Mouse (Mus musculus): Measurements from ENCODE around the gene Rgl1.

The Rgl1 gene

DNA sequence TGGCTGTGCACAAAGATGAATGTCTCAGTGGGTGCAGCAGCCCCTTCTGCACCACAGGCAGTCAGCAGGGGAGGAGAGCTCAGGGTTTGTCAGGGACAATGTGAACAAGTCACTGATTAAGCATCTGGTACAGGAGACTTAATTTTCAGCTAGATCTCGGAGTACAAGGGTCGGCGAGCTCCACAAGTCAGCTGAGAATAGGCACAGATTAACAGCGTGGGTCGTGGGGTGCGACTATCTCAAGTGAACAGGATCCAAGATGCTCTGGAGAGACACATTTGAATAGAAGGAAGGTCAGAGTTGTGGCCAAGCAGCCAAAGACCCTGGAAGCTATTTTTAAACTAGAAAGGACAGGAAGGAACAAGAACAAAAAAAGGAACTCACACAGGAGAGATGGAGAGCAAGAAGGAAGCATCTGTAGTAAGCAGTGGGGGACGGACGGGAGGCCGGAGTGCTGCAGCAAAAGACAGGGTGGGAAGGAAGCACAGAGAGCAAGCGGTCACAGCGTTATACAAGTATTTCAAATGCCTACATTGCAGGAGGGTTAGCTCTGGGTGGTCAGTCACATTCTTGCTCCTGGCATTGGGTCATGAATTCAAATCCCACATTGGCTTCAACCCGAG, 153.5 kb downstream of the Rgl1 start:
- no peak for DNase-seq

DNA sequence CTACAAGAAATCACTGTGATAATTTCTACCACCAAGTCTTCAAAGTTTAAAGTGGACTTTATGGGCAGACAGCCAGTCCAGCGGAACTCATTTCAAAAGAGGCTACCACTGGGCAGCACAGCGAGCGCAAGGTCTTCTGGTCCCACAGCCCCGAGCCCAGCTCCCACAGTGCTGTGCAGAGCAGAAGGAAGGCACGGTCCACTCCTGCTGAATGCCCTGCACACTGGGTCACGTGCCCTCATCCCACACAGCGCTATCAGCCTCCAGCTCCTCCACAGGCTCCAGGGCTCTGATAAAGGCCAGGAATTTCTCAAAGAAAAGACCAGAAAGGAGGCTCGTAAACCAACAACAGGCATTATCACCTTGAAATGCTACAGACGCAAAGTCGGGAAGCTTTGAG, 156.6 kb downstream of the Rgl1 start:
- DNase-seq: no peak

DNA sequence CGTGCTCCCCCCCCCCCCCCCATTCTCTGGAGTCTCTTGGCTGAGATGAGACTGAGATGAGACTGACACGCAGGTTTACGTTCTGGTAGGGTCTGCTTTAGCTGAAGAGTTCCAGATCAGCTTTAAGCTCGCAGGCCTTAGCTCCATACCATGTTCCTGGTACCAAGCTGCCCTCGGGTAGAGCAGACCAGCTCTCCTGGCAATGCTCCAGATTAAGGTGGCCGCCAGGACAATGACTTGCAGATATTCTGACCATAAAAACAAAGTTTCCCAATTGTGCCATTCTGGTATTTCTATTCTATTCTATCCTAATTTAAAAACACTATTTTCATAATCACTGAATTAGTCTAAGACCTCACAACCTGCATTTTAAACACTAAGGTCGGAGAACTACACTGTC, 157.1 kb downstream of the Rgl1 start:
- no peak for DNase-seq

DNA sequence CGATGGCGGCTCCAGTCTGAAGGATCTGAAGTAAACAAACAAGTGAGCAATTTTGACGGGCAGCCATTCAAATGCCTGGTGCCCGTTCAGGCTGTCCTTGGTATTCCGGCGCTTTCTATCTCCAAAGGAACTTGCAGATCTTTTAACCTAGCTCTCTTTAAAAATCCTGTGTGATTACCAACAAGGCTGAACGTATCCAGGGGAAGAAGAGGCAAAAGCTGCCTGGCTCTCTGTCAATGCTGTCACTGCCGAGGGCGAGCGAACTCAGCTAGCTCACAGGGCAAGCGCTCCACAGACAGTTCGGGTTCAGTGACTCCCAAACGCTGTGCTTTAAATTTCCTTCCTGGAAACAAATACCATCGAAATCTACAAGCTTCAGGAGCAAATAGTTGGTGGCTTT, 158.4 kb downstream of the Rgl1 start:
- DNase-seq: no peak

DNA sequence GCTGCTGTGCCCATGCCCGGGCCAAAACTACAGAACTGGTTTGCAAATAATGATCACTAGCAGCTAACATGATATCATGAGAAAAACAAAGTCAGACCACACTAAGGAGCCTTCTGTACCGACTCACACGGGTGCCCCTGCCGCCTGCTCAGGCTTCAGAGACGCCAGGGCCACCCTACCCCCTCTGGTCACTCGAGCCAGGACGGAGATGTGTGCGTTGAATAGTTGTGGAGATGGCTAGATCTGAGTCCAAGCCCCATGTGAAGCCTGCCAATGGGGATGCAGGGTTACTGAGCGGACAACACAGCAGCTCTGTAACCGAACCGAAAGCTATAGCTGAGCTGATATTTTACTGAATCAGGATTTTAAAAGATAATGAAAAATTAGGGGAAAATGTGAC, 159.4 kb downstream of the Rgl1 start:
- DNase-seq: no peak

DNA sequence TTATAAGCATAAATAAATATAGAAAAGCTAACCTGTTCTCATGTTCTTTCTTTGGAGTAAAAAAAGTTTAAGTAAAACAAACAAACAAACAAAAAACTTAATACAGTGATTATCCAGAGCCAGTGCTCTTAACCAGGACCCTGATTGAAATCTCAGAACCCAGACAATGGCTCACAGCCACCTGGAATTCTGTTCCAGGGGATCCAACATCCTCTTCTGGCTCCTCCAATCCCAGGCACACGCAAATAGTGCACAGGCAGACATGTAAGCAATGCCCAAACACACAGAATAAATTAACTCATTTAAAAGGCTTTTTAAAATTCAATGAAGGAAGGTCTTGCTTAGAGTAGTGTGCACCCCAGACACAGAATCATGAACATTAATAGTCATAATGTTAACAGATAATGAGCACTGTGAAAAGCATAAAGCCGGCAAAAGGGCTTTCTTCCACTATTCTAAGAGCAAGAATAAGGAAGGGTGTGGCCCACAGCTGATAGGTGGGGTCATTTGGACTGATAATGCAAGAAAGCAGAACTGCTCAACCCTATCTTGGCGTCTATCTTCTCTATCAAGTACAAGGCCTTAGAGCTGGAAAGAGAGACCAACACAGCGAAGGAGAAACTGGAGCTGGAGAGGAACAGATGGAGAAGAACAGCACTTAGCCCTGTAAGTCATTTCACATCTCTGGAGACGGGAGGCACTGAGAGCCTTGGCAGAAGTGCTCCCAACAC, 160.1 kb downstream of the Rgl1 start:
- DNase-seq: no peak

DNA sequence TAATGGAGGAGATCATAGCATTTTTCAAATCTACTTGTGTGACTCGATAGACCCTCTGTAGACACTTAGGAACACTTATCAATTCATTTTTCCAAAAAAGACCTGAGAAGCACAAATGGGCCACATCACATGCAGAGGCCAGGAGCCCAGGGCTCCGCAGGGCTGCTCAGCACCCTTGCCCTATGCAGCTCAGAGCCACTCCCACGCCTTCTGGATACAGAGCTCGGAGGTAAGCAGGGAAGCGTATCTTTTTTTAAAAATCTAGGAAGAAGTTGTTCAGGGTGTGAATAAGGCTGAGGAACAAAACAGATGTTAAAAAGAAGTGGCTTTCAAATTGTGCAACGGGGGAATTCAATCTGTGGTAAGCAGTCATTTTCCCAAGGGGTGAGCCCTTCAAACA, 162.0 kb downstream of the Rgl1 start:
- no peak for DNase-seq

DNA sequence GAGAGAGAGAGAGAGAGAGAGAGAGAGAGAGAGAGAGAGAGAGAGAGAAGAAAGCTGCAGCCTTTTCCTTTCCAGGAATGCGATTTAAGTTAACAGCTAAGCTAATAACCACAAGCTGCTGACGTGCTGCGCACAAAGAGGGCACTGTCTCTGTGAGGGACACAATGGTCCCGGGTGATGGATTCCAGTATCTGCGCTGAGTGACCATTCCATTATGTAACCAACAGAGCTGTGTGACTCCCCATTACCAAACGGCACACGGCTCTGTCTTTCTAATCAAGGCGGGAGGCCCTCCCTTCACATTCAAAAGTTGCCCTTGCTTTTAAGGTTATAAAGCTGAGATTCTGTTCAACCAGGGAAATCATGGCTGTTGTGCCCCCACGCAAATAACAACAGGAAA, 162.5 kb downstream of the Rgl1 start:
- DNase-seq: no peak

DNA sequence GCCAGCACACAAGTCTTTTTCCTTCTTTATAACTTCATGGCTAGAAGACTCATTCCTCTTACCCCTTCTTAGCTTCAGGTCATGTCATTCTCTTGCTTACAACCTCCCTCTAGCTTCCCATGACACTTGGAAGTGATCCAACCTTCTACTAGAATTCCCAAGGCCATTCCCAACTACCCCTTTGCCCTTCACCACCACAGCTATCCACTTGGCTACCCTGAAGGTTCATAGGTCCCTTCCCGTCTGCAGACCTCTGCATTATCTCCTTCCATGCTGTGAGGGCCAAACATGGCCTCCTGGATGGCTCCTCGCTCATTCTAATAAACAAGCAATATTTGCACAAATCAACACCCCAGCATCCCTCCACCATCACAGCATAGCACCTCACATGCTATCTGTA, 165.7 kb downstream of the Rgl1 start:
- DNase-seq: no peak

DNA sequence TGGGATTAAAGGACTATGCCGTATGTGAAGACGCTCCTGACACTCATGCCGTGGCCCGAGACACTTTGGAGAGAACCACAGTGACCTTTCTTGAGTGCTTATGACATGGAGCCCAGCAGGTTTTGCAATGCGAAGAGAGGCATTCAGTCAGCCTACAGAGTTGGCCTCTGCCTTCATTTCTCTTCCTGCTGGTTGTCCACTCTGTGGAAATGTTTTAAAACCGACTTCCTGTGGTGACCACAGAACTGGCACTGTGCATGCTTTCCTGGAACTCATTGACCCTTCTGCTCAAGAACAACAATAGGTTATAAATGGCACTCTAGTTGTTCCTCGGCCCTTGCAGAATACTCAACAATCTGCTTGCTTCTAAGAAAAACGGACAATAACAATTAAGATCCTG, 166.8 kb downstream of the Rgl1 start:
- no peak for DNase-seq

DNA sequence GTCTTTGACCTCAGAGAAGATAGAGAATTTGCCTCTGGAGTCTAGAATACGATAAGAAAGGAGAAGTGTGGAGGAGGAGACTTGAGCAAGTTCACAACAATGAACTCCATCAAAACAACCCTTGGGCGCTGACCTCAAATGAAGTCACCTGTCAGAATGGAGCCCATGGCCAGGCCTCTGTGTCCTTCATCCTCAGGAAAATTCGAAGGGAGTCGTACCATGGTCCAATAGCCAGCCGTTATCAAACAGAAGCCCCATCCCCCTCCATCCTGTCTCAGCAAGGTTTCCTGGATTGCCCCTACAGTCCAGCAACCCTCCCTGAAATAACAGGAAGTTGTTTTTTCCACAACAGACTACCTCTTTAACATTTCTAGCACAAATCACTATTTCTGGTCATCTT, 171.5 kb downstream of the Rgl1 start:
- DNase-seq: no peak

DNA sequence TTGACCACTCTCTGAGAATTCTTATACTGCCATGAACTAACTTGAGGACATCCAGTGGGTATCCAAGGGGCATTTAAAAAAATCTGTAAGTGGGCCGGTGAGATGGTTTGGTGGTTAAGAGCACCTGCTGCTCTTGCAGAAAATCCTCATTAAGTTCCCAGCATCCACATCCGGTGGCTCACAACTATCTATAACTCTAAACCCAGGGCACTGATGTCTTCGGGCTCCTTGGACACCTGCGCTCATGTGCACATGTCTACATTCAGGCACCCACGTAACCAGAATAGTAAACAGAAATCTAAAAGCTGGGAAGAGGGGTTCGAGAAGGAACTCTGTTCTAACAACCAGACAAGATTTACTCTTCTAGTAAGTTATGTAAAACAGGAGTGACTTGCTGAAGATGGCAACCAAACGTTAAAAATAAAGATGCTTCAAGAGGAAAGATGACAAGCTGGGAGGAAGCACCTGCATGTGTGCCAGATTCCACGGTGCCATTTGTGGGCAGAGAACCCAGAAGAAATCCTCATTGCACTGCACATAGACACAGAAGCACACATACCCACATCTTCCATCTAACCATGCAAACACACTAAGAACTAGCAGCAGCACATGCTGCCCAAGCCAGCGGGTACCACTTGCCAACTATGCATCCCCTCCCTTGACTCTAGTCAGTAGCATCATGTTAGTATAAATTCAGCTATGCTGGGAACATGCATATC, 172.2 kb downstream of the Rgl1 start:
- no peak for DNase-seq

DNA sequence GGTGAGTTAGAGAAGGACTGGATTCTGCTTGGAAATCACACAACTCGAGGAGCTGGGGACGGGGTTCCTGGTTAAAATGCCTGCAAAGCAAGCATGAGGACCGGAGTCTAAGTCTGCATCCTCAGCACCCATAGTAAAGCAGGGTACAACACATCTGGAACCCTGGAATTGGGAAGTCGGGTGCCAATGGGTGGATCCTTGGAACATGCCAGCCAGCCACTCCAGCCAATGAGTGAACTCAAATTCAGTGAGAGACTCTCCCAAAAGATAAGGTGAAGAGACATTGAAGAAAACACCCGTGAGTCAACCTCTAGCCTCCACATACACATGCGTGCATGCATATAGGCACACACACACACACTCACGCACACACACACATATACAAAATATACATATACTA, 172.8 kb downstream of the Rgl1 start:
- no peak for DNase-seq

DNA sequence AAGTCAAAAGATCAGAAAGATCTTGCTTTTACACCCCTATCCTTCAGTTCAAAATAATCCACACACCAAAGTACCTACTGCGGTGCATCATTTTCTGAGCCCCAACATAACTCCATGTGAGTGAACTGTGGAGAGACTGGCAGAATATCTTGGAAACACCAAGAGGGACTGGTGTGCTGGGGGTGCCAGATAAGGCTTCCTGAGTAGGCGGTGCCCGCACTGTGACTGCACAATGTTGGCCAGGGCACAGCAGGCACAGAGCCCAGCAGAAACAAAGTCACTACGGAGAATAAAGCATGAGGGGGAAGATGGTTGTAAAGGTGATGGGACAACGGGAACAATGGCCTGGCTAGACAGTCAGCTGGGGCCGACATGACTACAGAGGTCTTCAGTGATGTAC, 173.5 kb downstream of the Rgl1 start:
- DNase-seq: peak in 1 of 2 experiments; percentile 29

DNA sequence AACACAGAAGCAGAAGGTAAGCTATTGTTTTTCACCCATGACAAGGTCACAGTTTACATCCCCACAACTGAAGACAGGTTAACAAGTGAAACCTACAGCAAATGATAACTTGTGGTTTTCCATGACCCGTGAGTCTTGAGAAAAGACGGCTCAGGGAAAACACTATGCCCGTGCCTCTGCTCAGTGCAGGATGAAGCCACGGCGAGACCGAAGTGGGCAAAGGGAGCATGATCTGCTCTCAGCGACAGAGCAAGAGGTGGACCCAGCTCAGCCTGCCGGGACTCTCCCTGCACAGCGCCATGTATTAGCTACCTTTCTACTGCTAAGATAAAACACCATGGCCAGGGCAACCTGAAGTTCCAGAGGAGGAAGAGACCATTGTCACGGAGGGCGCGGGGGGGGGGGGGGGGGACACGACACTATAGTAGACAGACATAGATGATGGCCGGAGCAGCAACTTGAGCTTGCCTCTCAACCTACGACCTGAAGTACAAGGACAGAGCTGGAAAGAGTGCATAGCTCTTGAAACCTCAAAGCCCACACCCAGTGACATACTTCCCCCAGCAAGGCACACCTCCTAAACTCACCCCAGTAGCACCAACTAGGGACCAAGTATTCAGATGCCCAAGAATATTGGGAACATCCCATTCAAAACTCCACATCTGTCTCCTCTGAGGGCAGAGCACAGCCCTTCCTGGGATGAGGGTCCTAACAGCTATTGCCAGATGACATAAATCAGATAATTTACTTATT, 174.2 kb downstream of the Rgl1 start:
- no peak for DNase-seq

DNA sequence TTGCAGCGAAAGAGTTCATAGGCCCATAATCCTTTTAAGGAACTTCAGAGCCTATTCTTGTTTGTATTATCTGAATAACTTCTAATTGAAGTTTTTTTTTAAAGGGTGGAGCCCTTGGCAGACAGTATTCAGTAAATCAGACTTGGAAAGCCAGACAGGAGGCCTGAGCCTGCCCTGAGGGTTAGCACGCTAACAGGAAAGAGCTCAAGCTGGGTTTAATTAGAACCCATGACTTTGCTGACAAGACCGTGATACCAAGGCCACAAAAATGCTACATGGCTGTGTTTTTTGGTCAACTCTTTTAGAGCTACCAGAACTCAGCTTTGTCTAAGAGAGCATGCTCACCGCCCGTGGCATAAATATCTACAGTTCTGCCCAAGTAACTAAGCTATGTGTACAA, 175.8 kb downstream of the Rgl1 start:
- no peak for DNase-seq

DNA sequence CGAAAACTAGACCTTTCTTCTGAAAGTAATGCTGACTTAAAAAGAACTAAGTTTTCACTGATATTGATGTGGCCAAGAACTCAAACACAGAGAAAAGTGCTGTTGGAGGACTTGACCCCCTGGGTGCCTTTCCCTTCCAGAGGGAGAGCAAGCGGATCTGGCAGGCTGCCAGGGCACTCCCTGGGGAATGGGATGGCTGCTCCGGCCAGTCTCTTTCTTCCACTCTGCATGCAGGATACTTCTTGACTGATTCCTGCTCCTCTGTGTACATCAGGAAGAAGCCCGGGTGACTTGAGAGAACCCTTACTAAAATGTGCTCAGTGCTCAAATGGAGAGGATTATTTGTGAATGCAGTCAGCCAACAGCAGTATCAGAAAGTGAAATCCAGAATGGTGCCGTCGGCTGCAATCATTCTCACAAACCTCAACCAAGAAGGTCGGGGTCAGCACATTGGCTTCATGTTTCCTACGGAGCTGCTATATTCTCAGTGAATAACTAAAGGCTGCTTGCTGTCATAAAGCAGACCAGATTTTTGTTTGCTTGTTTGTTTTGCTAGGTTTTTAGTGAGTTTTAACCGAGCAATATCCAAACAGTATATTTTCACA, 176.7 kb downstream of the Rgl1 start:
- peak; percentile 29 to 63 for DNase-seq

DNA sequence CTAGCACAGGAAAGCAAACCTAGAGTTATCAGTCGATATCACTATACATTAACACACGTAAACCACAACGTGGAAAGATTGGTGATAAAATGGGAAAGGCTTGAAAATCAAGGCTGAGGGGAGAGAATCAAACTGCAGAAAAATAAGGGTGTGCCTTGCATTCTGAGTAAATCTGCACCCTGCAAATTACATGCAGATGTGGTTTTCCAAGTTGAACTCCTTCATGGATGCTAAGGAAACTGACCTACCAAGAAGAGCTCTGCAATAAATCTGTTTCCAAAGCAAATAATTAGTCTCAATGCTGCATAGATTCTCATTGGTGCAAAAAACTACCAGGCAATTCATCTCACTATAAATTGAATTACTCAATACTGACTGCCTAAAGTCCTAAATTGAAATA, 178.7 kb downstream of the Rgl1 start:
- DNase-seq: no peak

DNA sequence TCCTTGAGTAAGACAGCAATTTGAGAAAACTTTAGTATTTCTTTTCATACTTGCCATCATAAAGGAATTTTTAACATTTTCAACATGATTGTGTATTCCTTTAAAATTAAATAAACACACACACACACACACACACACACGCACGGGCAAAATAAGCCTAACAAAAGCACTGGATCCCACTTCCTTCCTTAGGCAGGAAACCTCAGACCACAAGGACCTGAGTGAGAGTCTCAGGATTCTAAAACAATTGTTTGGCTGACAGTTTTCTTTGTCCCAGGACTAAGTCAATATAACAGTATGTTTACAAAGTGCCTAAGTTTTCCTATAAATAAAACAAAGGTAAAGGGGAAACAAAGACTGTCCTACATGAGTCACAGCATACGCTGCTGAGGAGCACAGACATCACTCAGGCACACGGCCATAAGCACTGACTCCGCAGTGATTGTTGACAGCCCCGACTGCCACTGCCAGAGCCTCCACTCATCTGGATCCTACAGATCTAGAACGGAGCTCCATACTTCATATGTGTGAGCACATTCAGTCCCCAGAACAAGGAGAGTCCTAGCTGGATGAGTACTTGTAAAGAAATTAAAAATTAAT, 180.7 kb downstream of the Rgl1 start:
- DNase-seq: no peak

DNA sequence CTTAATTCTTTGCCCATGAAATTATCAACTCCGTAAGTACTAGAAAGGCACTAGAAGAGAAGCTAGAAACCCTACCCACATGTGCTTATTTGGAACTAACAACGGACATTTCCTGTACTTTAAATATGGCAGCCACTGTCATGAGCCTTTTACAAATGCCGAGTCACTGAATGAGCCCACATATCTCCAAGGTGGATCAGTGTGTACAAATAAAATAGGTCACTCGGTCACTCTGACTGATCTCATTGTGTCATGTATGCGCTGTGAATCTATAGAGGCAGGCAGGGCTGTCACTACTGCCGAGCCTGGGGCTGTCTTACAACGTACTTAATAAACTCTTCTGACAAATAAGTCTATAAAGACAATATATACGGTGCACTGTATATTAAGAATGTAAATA, 181.2 kb downstream of the Rgl1 start:
- no peak for DNase-seq

DNA sequence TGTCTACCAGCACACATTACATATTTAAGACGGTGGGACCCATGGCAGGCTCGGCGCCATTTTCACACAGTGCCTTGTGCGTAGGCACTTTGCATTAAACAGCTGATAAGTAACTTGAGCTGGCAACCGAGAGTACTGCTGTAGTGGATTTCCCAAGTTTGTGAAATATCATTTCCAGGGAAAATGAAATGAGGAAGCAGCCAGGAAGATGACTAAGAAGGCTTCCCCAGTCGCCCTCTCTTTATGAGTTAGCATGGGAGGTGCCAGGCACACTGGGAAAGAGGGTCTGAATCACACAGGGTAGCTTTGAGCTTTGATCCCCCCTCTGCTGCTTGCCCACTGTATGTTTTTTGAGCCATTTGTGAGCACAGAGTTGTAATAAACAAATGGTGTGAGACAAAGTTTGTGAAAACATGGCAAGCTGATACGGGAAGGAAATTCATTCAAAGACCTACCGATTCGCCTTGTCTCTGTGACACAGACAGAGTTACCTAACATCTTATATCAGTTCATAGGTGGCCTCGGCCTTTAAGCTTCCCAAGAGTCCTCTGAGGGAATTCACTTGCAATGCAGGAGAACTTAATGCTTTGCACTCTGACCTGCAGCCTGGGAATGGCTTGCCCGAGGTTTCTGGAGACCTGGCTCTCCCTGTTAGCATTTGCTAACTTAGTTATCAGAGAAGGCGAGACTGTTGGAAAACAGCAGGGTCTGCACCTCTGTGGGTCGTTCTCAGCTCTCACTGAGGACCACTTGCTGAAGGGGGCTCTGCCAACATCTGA, 184.8 kb downstream of the Rgl1 start:
- no peak for DNase-seq

DNA sequence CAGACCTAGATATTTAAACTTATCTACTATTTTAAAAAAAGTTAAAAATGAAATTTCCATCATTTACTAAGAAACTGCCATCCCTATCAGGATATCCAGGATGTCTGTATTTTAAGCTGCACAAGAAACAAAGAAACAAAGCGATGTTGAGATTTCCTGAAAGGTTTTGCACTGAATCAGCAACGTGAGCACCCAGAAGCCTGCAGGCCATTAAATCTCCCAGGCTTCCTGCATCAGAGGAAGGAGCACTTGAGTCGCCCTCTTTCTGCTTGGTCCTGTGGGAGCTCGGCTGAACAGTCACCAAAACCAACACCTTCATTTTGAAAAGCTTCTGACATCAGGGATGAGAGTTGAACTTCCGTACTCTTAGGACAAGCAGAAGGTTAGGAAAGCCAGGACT, 187.2 kb downstream of the Rgl1 start:
- DNase-seq: no peak

Measured in cerebellum, postnatal 25 days (tissue).